Mouse (Mus musculus) lung, adult 2 months (tissue): ENCODE measurements around the gene Ankrd2.

Experiments used
- CTCF ChIP-seq: fragments of 200-500 bp; IDR thresholded peaks from 2 replicates; pipeline ENCODE4 v1.5.1; 2011; ENCODE audit warnings: mild to moderate bottlenecking, low read length, control low read depth; ENCODE audit not compliant: insufficient read depth
- POLR2A ChIP-seq: fragments of 200-500 bp; IDR thresholded peaks from 2 replicates; pipeline ENCODE4 v1.6.1; 2011; ENCODE audit warnings: low read depth, mild to moderate bottlenecking, control low read depth, low read length, borderline replicate concordance; ENCODE audit errors: extremely low read depth

DNA sequence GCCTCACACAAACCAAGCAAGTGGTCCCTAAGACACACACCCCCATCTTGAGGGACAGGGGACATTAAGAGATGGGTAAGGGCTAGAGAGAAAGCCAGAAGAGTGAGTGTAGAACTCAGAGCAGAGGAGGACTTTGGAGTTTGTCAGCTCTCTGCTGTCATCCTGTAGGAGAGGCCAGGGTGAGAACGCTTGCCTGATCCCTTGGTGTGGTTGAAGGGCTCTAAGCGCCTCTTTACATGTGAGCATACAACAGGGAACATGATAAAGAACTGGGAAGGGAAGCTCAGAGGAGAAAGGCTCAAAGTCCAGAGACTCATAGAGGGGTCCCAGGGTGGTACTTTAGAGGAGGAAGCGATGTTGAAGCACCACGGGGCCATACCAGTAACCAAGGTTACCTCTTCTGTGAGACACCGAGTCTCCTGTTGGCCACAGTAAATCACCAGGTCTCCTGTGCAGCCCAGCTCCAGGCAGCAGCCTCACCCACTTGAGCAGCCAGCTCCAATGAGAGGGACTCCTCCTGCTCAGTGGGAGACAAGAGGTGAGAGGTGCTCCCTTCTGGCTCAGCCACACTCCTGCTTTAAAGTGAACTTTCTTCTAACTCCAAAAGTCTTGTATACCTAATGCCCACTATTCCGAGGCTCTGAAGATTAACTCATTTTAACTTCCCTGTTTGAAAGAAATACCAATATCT is 21.1 kb downstream of the Ankrd2 start:
- no peak for TF ChIP-seq POLR2A
- no peak for TF ChIP-seq CTCF
